Mouse (Mus musculus): ENCODE measurements around the gene H2-Ob. TPM values are rescaled to one million over a fixed set of nuclear protein-coding genes. Genes with fewer than 3 reads are reported as not detected.

Gene H2-Ob
- polyA plus RNA-seq, 1 experiment: 13.7 TPM

DNA sequence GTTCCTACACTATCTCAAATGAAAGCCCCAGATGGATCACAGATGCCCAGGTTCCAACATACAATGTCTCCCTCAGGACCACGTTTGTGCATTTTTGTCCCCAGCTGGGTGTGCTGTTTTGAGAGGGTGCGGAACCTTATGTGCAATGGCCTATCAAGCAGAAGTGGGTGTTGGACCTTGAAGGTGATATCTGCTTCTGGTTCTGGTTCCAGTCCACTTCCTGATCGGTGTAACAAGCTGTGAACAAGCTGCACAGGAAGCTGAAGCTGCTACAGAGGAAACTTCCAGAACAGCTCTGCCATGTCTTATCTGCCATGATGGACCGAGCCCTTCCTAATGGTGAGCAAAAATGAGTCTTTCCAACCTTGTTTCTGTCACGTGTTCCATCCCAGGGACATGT, 17.8 kb downstream of the H2-Ob start:
- Histone ChIP-seq H3K4me3 (ENCODE audit: low read depth, low read length) (no peak overlapping the region), H3K4me1 (ENCODE audit: control insufficient read depth, insufficient read depth, insufficient read length, low read length) (peaks cover 4% of the 10 kb centered on the region; the same call in 1 of the 2 replicates), H3K36me3 (ENCODE audit: control insufficient read depth, insufficient read depth, low read length) (no peaks in the 10 kb centered on the region), H3K27me3 (ENCODE audit: control insufficient read depth, insufficient read depth, low read length) (no peaks in the 10 kb centered on the region), H3K27ac (ENCODE audit: insufficient read depth, low read depth, low read length) (no peak overlapping the region)
- 80% methylated on average over 5 of the region's 5 CpGs for WGBS
- TF ChIP-seq POLR2A (IDR thresholded peaks at IDR 0.05; ENCODE audit: low read depth, low read length) (no peak), CTCF (IDR thresholded peaks at IDR 0.05; ENCODE audit: extremely low read depth, insufficient read length, insufficient replicate concordance, low read depth, low read length) (no peak)

- Histone ChIP-seq H3K4me3 (ENCODE audit: low read depth, low read length) (peak within 1 kb of the TSS; percentile 28; the same call in 1 of the 2 replicates), H3K4me1 (ENCODE audit: control insufficient read depth, insufficient read depth, insufficient read length, low read length) (peaks cover 10% of the 10 kb centered on the region; the same call in 1 of the 2 replicates), H3K36me3 (ENCODE audit: control insufficient read depth, insufficient read depth, low read length) (no peaks in the 10 kb centered on the region), H3K27ac (ENCODE audit: insufficient read depth, low read depth, low read length) (peak within 1 kb of the TSS; percentile 53), H3K27me3 (ENCODE audit: control insufficient read depth, insufficient read depth, low read length) (no peaks in the 10 kb centered on the region)
- TF ChIP-seq CTCF (IDR thresholded peaks at IDR 0.05; ENCODE audit: extremely low read depth, insufficient read length, insufficient replicate concordance, low read depth, low read length) (no peak), POLR2A (IDR thresholded peaks at IDR 0.05; ENCODE audit: low read depth, low read length) (peak; percentile 29; the same call in 1 of the 2 replicates)
- 62% methylated on average over 11 of the region's 11 CpGs for WGBS
Measured at GRCm38 (mm10) chr17:34257594-34258375, 19.1 kb downstream of the H2-Ob start, which contains the start of gene H2-Ab1. Gene H2-Ab1 (plus strand): TSS chr17:34257689.

DNA sequence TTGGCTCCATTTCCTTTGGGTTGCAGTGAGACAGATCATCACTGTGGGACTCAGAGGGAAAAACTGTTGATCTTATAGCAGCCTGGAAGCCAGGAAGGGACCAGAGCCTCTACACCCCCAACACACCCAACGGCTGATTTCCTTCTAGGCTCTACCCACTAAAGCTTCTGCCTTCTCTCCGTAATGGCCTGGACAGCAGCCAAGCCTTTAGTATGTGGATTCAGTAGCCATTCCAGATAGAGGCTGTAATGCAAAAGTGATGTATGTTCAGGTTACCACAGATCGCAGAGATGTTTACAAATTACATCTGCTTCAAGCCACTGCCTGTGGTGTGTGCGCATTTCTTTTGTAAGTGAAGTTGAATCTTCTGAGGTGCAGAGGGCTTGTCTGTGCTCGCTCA, 21.8 kb downstream of the H2-Ob start:
- no peak for TF ChIP-seq POLR2A (IDR thresholded peaks at IDR 0.05; ENCODE audit: low read depth, low read length)
- TF ChIP-seq CTCF (IDR thresholded peaks at IDR 0.05; ENCODE audit: extremely low read depth, insufficient read length, insufficient replicate concordance, low read depth, low read length): no peak
- WGBS: 41% methylated on average over 5 of the region's 5 CpGs
- 0 out of 2 replicates have a peak, but pooled peaks cover 3% of the 10 kb centered on the region for H3K36me3 ChIP-seq (ENCODE audit: control insufficient read depth, insufficient read depth, low read length)
- peaks cover 15% of the 10 kb centered on the region for H3K4me1 ChIP-seq (ENCODE audit: control insufficient read depth, insufficient read depth, insufficient read length, low read length)
- H3K4me3 ChIP-seq (ENCODE audit: low read depth, low read length): no peak overlapping the region
- H3K27ac ChIP-seq (ENCODE audit: insufficient read depth, low read depth, low read length): no peak overlapping the region
- H3K27me3 ChIP-seq (ENCODE audit: control insufficient read depth, insufficient read depth, low read length): peaks cover 3% of the 10 kb centered on the region; the same call in 1 of the 2 replicates

DNA sequence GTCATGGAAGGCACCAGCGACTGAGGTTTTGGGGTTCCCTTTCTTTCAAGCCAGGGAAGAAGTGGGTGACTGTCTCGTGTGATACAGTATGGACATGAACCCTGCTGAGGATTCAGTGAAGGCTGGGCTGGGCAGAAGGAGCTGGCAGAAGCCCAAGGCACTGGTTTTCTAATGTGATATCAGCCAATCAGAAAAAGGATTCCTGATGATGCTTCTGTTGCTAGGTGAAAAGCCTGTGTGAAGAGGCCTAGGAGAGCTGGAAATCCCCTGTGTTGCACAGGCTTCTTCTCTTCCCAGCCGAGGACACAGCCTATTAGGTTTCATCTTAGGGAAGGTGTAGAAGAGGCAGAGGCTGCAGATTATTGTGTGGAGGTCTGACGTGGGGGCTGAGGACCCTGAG, 22.8 kb downstream of the H2-Ob start:
- H3K27ac ChIP-seq (ENCODE audit: insufficient read depth, low read depth, low read length): peak overlapping the region; percentile 69
- 20% methylated on average over 4 of the region's 4 CpGs for whole genome bisulfite sequencing
- TF ChIP-seq POLR2A (IDR thresholded peaks at IDR 0.05; ENCODE audit: low read depth, low read length) (no peak; the same call in 1 of the 2 replicates), CTCF (IDR thresholded peaks at IDR 0.05; ENCODE audit: extremely low read depth, insufficient read length, insufficient replicate concordance, low read depth, low read length) (no peak)

GRCm38 (mm10) chr17:34263068-34263467, 24.4 kb downstream of the H2-Ob start:
- H3K27me3 ChIP-seq (ENCODE audit: control insufficient read depth, insufficient read depth, low read length): peaks cover 3% of the 10 kb centered on the region; the same call in 1 of the 2 replicates
- H3K4me3 ChIP-seq (ENCODE audit: low read depth, low read length): peak overlapping the region; percentile 82
- TF ChIP-seq POLR2A (IDR thresholded peaks at IDR 0.05; ENCODE audit: low read depth, low read length): peak; percentile 85; the same call in 1 of the 2 replicates
- TF ChIP-seq CTCF (IDR thresholded peaks at IDR 0.05; ENCODE audit: extremely low read depth, insufficient read length, insufficient replicate concordance, low read depth, low read length): no peak
- 2% methylated on average over 8 of the region's 8 CpGs for WGBS
- H3K27ac ChIP-seq (ENCODE audit: insufficient read depth, low read depth, low read length): peak overlapping the region; percentile 61
- peaks cover 14% of the 10 kb centered on the region; the same call in 1 of the 2 replicates for H3K36me3 ChIP-seq (ENCODE audit: control insufficient read depth, insufficient read depth, low read length)
- peaks cover 17% of the 10 kb centered on the region for H3K4me1 ChIP-seq (ENCODE audit: control insufficient read depth, insufficient read depth, insufficient read length, low read length)

More for the DNA sequence above, 22.8 kb downstream of the H2-Ob start:
- Histone ChIP-seq H3K4me1 (ENCODE audit: control insufficient read depth, insufficient read depth, insufficient read length, low read length) (peaks cover 15% of the 10 kb centered on the region), H3K27me3 (ENCODE audit: control insufficient read depth, insufficient read depth, low read length) (peaks cover 3% of the 10 kb centered on the region; the same call in 1 of the 2 replicates), H3K4me3 (ENCODE audit: low read depth, low read length) (no peak overlapping the region), H3K36me3 (ENCODE audit: control insufficient read depth, insufficient read depth, low read length) (0 out of 2 replicates have a peak, but pooled peaks cover 3% of the 10 kb centered on the region)

DNA sequence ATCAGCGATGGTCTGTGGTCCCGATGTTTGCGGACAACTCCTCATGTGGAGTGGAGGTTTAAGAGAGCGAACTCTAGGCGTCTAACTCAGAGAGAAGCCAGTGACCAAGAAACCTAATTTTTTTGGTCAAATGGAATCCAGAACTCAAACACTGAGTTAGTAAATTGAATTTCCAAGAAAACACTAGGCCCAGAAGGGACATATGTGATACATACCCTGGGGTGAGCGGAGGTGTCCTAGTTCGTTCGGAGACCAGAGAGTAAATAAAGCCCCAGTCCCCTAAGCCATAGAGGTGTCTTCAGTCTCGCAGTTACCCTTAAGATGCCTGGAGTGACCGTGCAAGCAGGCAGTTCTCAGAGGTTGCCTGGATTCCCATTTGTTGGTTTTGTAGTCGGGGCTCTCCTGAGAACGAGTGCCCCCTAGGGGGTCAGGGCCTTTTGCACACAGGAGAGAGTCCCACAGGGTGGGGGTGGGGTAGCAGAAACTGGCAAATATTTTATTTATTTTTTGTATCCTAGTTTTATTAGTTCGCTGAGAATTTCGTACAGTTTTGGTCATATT, 25.2 kb downstream of the H2-Ob start:
- Histone ChIP-seq H3K4me3 (ENCODE audit: low read depth, low read length) (peak overlapping the region; percentile 82), H3K4me1 (ENCODE audit: control insufficient read depth, insufficient read depth, insufficient read length, low read length) (peaks cover 23% of the 10 kb centered on the region), H3K27ac (ENCODE audit: insufficient read depth, low read depth, low read length) (peak overlapping the region; percentile 31), H3K27me3 (ENCODE audit: control insufficient read depth, insufficient read depth, low read length) (peaks cover 3% of the 10 kb centered on the region; the same call in 1 of the 2 replicates), H3K36me3 (ENCODE audit: control insufficient read depth, insufficient read depth, low read length) (peaks cover 22% of the 10 kb centered on the region)
- WGBS: 9% methylated on average over 14 of the region's 14 CpGs
- TF ChIP-seq CTCF (IDR thresholded peaks at IDR 0.05; ENCODE audit: extremely low read depth, insufficient read length, insufficient replicate concordance, low read depth, low read length) (peak; percentile 56; the same call in 1 of the 2 replicates), POLR2A (IDR thresholded peaks at IDR 0.05; ENCODE audit: low read depth, low read length) (no peak)
